Mouse (Mus musculus): ENCODE measurements at regions not wholly inside any gene's neighbourhood (a gene's known extent, or its start where the extent isn't known, plus 50 kb on each side); places are given as distances from the start of the nearest gene placed in this dataset.

DNA sequence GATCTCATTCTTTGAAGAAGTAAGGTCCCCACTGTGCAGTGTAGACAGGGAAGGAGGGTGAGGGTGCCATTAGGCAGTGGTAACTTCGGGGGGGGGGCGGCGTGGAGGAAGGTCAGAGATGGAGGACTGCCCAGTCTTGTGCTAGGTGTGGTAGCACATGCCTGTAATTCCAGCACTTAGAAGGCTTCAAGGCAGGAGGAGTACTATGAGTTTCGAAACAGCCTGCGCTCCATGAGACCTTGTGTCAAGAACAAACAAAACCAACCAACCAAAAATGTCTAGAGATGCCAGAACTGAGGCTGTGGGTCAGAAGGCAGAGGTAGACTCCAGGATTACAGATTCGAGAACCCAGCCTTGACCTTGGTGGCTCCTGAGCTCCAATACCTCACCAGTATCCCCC, 130.8 kb downstream of the Pja1 start:
- TF ChIP-seq CTCF (IDR thresholded peaks at IDR 0.05) (no peak), EP300 (IDR thresholded peaks at IDR 0.05) (peak; percentile 49; the same call in 1 of the 2 replicates)
